Mouse (Mus musculus) testis, adult 2 months (tissue): ENCODE results near the gene Pcnp.

Source experiments
- CTCF ChIP-seq: fragments of 200-500 bp; IDR thresholded peaks from 2 replicates; pipeline ENCODE4 v1.5.1; 2012; ENCODE audit warnings: low read depth, mild to moderate bottlenecking, inconsistent platforms, low read length, moderate library complexity; ENCODE audit not compliant: control insufficient read depth, insufficient read depth, insufficient replicate concordance
- POLR2A ChIP-seq: fragments of 200-500 bp; IDR thresholded peaks from 2 replicates; pipeline ENCODE4 v1.6.1; 2012; ENCODE audit warnings: low read depth, mild to moderate bottlenecking, inconsistent platforms, low read length, moderate library complexity; ENCODE audit not compliant: control insufficient read depth

DNA sequence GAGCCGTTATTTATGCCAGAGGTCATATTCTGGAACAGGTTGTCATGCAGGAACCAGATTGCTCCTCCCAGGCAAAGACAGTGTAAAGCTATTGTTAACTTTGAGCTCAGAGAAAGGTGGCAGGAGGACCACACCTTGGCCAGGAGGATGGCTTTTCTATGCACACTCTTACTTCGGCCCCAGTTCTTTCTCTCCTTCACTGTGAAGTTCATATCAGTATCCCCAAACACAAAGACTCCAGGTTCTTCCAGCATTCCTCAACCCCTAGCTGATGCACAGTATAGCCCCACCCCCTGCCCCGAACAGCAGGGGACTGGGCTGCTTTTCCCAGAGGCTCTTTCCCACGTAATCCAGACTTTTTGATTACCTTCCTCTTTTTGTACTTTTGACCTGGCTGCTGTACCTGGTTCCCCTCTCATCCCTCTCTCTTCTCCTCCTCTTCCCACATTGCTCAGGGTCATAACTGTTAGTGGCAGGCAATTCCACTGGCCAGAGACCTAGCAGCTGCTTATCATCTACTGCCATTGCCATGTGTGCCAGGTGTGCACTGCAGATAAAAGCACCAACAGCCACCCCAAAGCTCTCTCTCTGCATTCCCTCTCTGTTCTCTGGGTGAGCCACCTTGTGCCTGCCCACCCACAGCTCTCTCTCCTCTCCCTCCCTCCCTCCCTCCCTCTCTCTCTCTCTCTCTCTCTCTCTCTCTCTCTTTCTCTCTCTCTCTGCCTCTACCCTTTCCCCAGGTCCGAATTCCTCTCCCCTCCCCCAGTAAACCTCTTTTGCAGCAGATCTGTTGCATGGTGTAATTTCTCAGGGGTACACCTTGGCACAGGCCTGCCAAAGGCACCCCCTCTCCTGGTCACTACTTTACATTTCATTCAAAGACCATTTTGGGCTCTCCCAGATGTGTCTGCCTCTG is 42.0 kb upstream of the Pcnp start:
- TF ChIP-seq POLR2A (no peak), CTCF (no peak)
